Mouse (Mus musculus) brain, embryonic 14.5 days (tissue): ENCODE data around the gene Pkp3. TPM values are rescaled to one million over a fixed set of nuclear protein-coding genes. Genes with fewer than 3 reads are reported as not detected.

Experiments
- DNase-seq: peaks from one replicate; pipeline ENCODE4 v3.0.0-alpha.2; 2011; ENCODE audit warnings: low read depth
- CTCF ChIP-seq: fragments of 200-500 bp; IDR thresholded peaks from 2 replicates; pipeline ENCODE4 v1.5.1; 2012; ENCODE audit warnings: inconsistent platforms, mild to moderate bottlenecking, moderate library complexity, borderline replicate concordance; ENCODE audit not compliant: insufficient read depth, insufficient read length; ENCODE audit errors: extremely low read depth
- POLR2A ChIP-seq: fragments of 200-500 bp; IDR thresholded peaks from 2 replicates; pipeline ENCODE4 v1.6.1; 2012; ENCODE audit warnings: mild to moderate bottlenecking, inconsistent platforms, borderline replicate concordance; ENCODE audit not compliant: poor library complexity, insufficient read depth, insufficient read length, severe bottlenecking; ENCODE audit errors: extremely low read depth
- polyA plus RNA-seq: library from polyadenylated mRNA; depleted of rRNA; stranded (reverse); fragments of >200 nt; gene quantifications from 2 replicates; pipeline ENCODE4 v1.2.3, GENCODE M21; 2012; rRNA removed

Pkp3 gene
- polyA plus RNA-seq, 1 experiment: 2.9 TPM

DNA sequence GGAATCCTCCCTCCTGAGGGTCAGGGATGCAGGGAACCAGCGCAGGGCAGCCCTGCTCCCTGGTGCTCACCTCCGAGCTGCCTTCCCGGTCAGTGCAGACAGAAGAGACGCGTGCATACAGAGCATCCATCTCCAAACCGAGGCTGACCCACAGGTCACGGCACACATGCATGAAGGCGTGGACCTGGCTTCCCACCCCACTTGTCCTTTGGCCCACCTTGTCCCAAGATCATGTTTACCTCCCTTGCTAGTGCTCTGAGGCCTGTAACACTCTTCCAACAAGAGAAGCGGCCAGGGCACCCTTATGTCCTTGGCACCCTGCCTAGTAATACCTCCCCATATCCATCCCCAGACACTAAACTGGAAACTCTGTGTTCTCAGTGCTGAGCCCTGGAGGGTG is 37.9 kb downstream of the Pkp3 start:
- TF ChIP-seq CTCF: no peak
- no peak for TF ChIP-seq POLR2A
- DNase-seq: no peak

DNA sequence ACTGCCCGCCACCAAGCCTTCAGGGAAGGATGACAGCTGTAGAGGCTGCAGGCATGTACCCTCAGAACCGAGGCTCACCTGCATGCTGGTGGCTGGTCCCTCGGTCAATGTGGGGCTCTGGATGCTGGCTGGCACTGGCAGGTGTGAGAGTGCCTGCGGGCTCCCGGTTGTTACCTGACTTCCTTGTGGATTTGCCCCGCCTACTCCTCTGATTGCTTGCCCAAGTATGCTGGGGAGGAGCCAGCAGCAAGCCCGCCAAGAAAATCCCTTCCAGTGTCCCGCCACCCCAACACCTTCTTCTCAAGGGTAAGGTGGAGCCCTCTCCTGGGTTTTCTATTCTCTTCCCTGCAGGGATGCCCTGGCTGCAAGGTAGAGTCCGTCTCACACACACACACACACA is 39.6 kb downstream of the Pkp3 start, which contains the start of gene Ano9:
Ano9 (minus strand) TSS at position 171 of the 400 bp plus-strand sequence.
- no peak for TF ChIP-seq CTCF
- no peak for TF ChIP-seq POLR2A
- DNase-seq: no peak

DNA sequence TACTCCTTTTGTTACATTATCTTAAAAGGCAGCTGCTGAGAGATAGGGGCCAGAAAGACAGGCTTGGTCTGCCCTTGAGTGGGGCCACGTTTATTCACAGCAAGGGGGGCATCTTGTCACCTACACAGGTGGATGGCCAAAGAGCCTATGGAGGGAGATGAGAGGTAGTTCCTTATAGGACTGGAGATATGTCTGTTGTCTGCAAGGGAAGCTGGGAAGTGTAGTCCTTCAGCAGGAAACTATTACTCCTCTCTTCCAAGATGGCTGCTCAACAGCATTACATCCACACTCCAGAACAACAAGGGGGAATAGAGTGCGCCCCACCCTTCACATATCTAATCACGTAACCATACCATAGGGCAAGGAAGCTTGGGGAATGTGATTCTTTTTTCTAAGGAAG is 41.5 kb downstream of the Pkp3 start:
- TF ChIP-seq POLR2A (no peak), CTCF (no peak)
- peak; percentile 22 for DNase-seq

DNA sequence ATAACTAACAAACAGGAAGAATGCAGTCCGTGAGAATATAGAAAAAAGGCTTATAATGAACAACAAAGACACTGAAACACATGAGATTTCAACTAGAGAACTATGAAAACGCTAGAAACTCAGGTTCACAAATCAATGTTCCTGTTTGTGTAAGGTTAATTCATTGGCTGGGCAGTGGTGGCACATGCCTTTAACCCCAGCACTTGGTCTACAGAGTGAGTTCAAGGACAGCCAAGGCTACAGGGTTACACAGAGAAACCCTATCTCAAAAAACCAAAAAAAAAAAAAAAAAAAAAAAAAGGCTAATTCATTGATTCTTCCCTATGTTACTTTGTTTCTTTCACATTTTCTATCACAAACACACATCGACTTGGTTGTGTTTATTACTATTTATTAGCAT is 42.6 kb downstream of the Pkp3 start:
- TF ChIP-seq POLR2A (no peak), CTCF (no peak)

DNA sequence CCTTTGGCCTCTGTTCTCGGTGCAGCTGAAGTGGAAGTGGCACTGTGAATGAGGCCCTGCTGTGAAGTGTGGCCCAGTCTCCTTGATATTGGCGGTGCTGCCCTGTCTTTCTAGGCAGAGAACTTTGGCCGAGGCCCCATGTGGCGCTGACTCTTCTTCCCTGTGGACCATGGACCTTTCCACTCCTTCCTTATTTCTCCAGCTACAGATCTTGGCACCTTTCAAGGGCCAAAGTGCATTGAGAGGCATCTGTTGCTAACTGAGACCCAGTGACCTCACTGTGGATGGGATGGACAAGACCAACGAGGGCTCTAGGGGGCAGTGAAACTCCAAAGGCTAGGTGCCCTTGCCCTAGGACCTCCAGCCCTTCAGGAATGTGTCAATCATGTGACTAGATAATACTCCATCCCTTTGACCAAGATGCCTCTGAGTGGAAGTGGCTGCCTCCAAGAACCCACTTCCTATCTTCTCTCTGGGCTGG is 43.1 kb downstream of the Pkp3 start:
- no peak for DNase-seq
- TF ChIP-seq POLR2A (no peak), CTCF (no peak)

More for the DNA sequence above, 42.6 kb downstream of the Pkp3 start:
- no peak for DNase-seq

DNA sequence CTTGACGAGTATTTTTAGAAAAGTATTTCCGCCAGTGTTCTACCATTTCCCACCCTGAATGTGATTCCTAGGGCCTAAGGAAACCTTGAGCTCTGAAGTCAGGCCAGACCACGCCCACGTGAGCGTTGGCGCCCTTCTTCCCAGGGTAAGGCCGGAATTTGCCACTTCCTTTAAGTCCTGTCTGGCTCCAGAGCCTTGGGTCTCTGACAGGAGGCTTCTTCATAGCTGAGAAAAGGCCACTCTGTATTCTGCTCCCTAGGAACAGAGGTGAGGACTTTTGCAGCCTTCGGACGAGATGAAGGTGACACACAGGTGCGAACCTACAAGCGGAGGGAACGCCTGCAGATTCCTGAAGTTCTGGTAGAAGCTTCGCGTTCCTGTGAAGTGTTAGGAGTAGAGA is 44.2 kb downstream of the Pkp3 start, which contains the start of gene Ptdss2:
Ptdss2 (plus strand) TSS at position 138 of the 400 bp plus-strand sequence.
- DNase-seq: peak; percentile 17
- TF ChIP-seq CTCF: no peak
- no peak for TF ChIP-seq POLR2A

DNA sequence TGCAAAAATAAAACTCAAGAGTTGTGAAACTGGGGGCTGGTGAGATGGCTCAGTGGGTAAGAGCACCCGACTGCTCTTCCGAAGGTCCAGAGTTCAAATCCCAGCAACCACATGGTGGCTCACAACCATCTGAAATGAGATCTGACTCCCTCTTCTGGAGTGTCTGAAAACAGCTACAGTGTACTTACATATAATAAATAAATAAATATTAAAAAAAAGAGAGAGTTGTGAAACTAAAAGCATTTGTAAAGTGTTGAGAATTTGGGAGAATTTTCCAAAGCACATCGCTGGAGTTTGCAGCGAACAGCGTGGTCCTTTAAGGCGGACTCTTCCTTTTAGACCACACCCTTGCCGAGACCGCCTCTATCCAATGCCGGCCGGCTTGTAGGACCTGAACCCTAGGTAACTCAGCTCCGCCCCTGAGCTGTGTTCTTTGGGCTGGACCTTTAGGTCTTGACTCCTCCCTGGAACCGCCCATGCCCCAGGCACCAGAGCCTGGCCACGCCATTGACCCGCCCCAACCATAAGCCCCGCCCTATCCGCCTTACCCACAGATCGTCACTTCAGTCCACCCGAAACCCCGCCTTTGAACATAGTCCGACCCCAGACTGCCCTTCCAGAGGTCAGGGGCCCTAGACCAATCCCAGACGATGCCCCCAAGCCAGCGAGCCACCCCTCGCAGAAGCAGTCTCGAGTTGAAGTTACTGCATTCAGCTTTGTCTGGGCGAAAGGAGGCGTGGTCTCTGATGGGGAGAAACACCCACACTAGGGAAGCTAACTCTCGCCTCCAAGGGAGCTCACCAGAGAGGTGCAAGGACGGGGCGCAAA is 44.9 kb downstream of the Pkp3 start:
- DNase-seq: peak; percentile 95
- no peak for TF ChIP-seq POLR2A
- no peak for TF ChIP-seq CTCF

DNA sequence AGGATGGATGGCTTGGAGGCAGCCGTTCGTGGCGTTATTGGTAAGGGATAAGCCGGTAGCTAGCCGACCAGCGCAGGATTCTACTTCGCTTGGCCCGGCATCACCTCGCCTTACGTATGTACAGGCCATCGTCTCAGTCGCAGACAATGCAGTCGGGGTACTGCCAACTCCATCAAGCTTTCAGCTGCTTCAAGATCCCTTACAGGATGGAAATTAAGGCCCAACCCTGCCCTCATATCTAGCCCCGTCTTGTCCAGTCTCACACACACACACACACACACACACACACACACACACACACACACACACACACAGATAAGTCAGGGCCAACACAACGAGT is 45.5 kb downstream of the Pkp3 start:
- DNase-seq: no peak
- no peak for TF ChIP-seq CTCF
- TF ChIP-seq POLR2A: no peak

DNA sequence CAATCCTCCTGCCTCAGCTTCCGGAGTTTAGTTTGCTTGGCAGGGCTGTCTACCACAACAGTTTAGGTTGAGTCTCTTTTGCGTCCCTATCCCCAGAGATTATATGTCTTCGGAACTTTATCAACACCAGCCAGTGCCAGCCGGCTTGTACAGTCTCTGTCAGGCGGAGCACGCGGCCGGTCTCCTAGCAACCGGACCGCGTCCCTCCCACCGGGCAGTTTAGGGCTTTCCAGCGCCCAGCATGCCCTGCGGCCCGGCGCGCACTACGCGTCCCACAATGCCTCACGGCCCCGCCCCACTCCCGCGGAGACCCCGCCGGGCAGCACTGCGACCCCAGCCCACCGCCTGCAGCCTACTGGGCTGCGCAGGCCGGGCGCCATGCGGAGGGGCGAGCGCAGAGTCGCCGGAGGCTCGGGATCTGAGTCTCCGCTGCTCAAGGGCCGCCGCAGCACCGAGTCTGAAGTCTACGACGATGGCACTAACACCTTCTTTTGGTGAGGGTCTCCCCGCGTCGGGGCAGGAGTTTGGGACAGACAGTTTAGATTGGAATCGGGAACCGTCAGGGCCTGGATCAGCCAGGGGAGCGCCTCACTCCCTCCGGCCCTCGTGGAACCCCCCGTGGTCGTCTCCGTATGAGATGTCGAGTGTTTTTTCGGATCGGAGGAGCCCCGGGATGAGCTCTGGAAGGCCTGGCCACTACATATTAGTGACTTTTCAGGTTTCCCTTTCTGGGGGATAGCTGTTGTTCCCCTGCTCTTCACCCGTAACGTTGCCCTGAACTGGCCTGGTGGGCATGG is 53.2 kb downstream of the Pkp3 start:
- DNase-seq: peak; percentile 98
- peak; percentile 91 for TF ChIP-seq POLR2A
- TF ChIP-seq CTCF: no peak

DNA sequence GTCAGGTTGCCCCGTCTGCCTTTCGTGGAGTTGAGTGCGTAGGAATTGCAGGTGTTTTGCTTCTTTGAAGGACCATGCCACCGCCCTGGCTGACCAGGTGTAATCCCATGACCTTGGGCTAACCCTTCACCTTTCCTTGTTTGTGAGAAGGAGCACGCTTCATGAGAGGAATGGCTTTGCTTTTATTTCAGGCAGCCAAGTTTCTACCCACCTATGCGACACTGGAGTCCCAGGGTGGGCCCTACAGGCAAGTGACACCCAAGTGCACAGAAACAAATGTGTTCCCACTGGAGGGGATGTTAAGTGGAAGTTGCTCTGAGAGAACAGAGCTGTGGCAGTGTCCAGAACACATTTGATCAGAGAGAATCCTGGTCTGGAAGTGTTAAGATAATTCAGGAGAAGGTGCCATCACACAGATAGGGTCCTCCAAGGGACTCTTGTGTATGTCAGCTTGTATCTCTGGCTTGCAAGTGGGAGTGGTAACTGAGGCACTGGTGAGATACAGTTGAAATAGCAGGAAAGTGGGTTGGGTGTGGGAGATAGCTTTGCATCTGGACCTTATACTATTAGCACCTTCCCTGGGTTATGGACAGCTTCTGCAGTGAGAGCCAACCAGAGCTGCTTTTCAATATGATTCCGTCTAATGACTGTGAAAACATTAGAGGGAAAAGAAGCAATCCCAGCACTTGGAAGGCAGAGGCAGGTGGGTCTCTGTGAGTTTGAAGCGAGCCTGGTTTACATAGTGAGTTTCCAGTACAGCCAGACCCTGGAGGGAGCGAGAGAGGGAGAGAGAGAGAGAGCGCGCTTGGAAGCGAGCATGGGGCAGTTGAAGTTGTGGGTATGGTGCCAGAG is 54.1 kb downstream of the Pkp3 start:
- DNase-seq: no peak
- TF ChIP-seq POLR2A (no peak), CTCF (no peak)

Other genes with a start within 250 kb of the Pkp3 start
- gene Urah, start 243.2 kb upstream of the Pkp3 start, polyA plus RNA-seq: 0.25 TPM in 1 of 2 replicates, not detected in the other
- gene Scgb1c1, start 232.7 kb upstream of the Pkp3 start, polyA plus RNA-seq: 0.23 TPM in 1 of 2 replicates, not detected in the other
- 0.06 and 0.07 TPM in 2 replicates for gene Odf3, start 230.4 kb upstream of the Pkp3 start, polyA plus RNA-seq
- gene Gm45785, start 221.9 kb upstream of the Pkp3 start, polyA plus RNA-seq: 0.19 and 0.21 TPM in 2 replicates
- 103 and 106 TPM in 2 replicates for gene Ric8a, start 221.3 kb upstream of the Pkp3 start, polyA plus RNA-seq
- 26.9 and 32.1 TPM in 2 replicates for gene Bet1l, start 220.6 kb upstream of the Pkp3 start, polyA plus RNA-seq
- 138 and 146 TPM in 2 replicates for gene Psmd13, start 196.2 kb upstream of the Pkp3 start, polyA plus RNA-seq
- 41.3 and 46.9 TPM in 2 replicates for gene Sirt3, start 195.9 kb upstream of the Pkp3 start, polyA plus RNA-seq
- gene Cox8b, start 177.8 kb upstream of the Pkp3 start, polyA plus RNA-seq: not detected in 2 replicates
- gene Nlrp6, start 157.3 kb upstream of the Pkp3 start, polyA plus RNA-seq: 0.18 and 0.21 TPM in 2 replicates
- 13.2 and 18.9 TPM in 2 replicates for gene Pgghg, start 136.8 kb upstream of the Pkp3 start, polyA plus RNA-seq
- 0.78 and 7.3 TPM in 2 replicates for gene Ifitm5, start 127.9 kb upstream of the Pkp3 start, polyA plus RNA-seq
- not detected in 2 replicates for gene Gm45717, start 122.3 kb upstream of the Pkp3 start, polyA plus RNA-seq
- gene Ifitm2, start 122.2 kb upstream of the Pkp3 start, polyA plus RNA-seq: 153 and 201 TPM in 2 replicates
- 23.4 and 31.8 TPM in 2 replicates for gene Ifitm1, start 111.0 kb upstream of the Pkp3 start, polyA plus RNA-seq
- 13.0 and 26.1 TPM in 2 replicates for gene Ifitm3, start 67.4 kb upstream of the Pkp3 start, polyA plus RNA-seq
- 0.73 and 0.77 TPM in 2 replicates for gene Ifitm6, start 60.3 kb upstream of the Pkp3 start, polyA plus RNA-seq
- not detected in 2 replicates for gene Gm17387, start 49.1 kb upstream of the Pkp3 start, polyA plus RNA-seq
- 151 and 166 TPM in 2 replicates for gene B4galnt4, start 17.1 kb upstream of the Pkp3 start, polyA plus RNA-seq
- gene Sigirr, start 22.4 kb downstream of the Pkp3 start, polyA plus RNA-seq: 1.8 and 2.1 TPM in 2 replicates
- 0.44 and 1.4 TPM in 2 replicates for gene Ano9, start 39.6 kb downstream of the Pkp3 start, polyA plus RNA-seq
- gene Ptdss2, start 44.2 kb downstream of the Pkp3 start, polyA plus RNA-seq: 55.3 and 57.0 TPM in 2 replicates
- gene Rnh1, start 94.6 kb downstream of the Pkp3 start, polyA plus RNA-seq: 35.2 and 41.2 TPM in 2 replicates
- gene Hras, start 115.8 kb downstream of the Pkp3 start, polyA plus RNA-seq: 150 and 154 TPM in 2 replicates
- gene Lrrc56, start 115.9 kb downstream of the Pkp3 start, polyA plus RNA-seq: 19.8 and 22.8 TPM in 2 replicates
- gene Lmntd2, start 135.9 kb downstream of the Pkp3 start, polyA plus RNA-seq: 3.1 and 4.9 TPM in 2 replicates
- 25.0 and 39.3 TPM in 2 replicates for gene Rassf7, start 137.6 kb downstream of the Pkp3 start, polyA plus RNA-seq
- gene Phrf1, start 150.6 kb downstream of the Pkp3 start, polyA plus RNA-seq: 19.9 and 47.1 TPM in 2 replicates
- gene Irf7, start 188.3 kb downstream of the Pkp3 start, polyA plus RNA-seq: 1.3 and 1.6 TPM in 2 replicates
- gene Cdhr5, start 198.6 kb downstream of the Pkp3 start, polyA plus RNA-seq: 0.04 and 0.06 TPM in 2 replicates
- gene Sct, start 200.9 kb downstream of the Pkp3 start, polyA plus RNA-seq: 2.4 and 3.8 TPM in 2 replicates
- gene Drd4, start 213.8 kb downstream of the Pkp3 start, polyA plus RNA-seq: 1.2 and 1.4 TPM in 2 replicates
- gene Deaf1, start 249.5 kb downstream of the Pkp3 start, polyA plus RNA-seq: 43.3 and 82.1 TPM in 2 replicates
- 62.2 and 84.7 TPM in 2 replicates for gene Tmem80, start 249.5 kb downstream of the Pkp3 start, polyA plus RNA-seq